Mouse (Mus musculus) hindbrain, embryonic 14.5 days (tissue): ENCODE measurements around the gene Dazap2. TPM values are rescaled to one million over a fixed set of nuclear protein-coding genes. Genes with fewer than 3 reads are reported as not detected.

Experiments used
- ATAC-seq: fragments of 200-750 bp; cut with Nextera tagmentation; 2 replicates; pipeline ENCODE4 v1.8.0; 2017; ENCODE audit warnings: moderate number of reproducible peaks, mild to moderate bottlenecking, moderate TSS enrichment, moderate library complexity; ENCODE audit not compliant: low FRiP score
- DNase-seq: peaks from one replicate; pipeline ENCODE4 v3.0.0-alpha.2; 2015; ENCODE audit warnings: low spot score
- H3K27ac ChIP-seq: fragments of 300-500 bp; sonication (generic); 2 replicates; pipeline ENCODE4 v1.5.1; 2014; ENCODE audit warnings: mild to moderate bottlenecking, moderate library complexity
- H3K27me3 ChIP-seq: fragments of 300-500 bp; sonication (generic); 2 replicates; pipeline ENCODE4 v1.6.1; 2014; ENCODE audit warnings: mild to moderate bottlenecking, low read length, mixed read lengths; ENCODE audit not compliant: control insufficient read depth, insufficient read depth
- H3K36me3 ChIP-seq: fragments of 300-500 bp; sonication (generic); replicated peaks from 2 replicates; pipeline ENCODE4 v1.6.1; 2014; ENCODE audit not compliant: control insufficient read depth, insufficient read depth
- H3K4me1 ChIP-seq: fragments of 300-500 bp; sonication (generic); replicated peaks from 2 replicates; pipeline ENCODE4 v1.6.1; 2014; ENCODE audit warnings: antibody characterized with exemption, low read length, mixed read lengths; ENCODE audit not compliant: control insufficient read depth, insufficient read depth
- H3K4me2 ChIP-seq: fragments of 300-500 bp; sonication (generic); replicated peaks from 2 replicates; pipeline ENCODE4 v1.6.1; 2014; ENCODE audit warnings: mild to moderate bottlenecking, moderate library complexity
- H3K4me3 ChIP-seq: fragments of 300-500 bp; sonication (generic); replicated peaks from 2 replicates; pipeline ENCODE4 v1.5.1; 2014; ENCODE audit warnings: mild to moderate bottlenecking, low read length
- H3K9ac ChIP-seq: fragments of 300-500 bp; sonication (generic); 2 replicates; pipeline ENCODE4 v1.6.1; 2014
- H3K9me3 ChIP-seq: fragments of 300-500 bp; sonication (generic); 2 replicates; pipeline ENCODE4 v1.6.1; 2016; ENCODE audit warnings: low read length; ENCODE audit not compliant: control insufficient read depth
- WGBS: fragments of 180-500 bp; shearing (Covaris S2); extraction: QIAGEN DNeasy Blood & Tissue Kit; methylation state at CpG from one replicate; pipeline ENCODE4 v1.1.7; 2014; 5-methylcytosine and 5-hydroxymethylcytosine counted together
- polyA plus RNA-seq: library from polyadenylated mRNA; unstranded; fragments of >200 nt; fragmentation: Nextera tagmentation; extraction: Ambion mirVana; gene quantifications from 2 replicates; pipeline ENCODE4 v1.2.1, GENCODE M21; 2014

Gene Dazap2
- polyA plus RNA-seq, result 140 and 142 TPM in 2 replicates

- WGBS, result under 1% methylated on average over 83 of the region's 99 CpGs
- Histone ChIP-seq H3K27ac (peak within 1 kb of the TSS; percentile 91), H3K9me3 (no peaks in the 10 kb centered on the region), H3K36me3 (peaks cover 33% of the 10 kb centered on the region), H3K4me1 (peaks cover 18% of the 10 kb centered on the region; the same call in 1 of the 2 replicates), H3K9ac (peak within 1 kb of the TSS; percentile 70), H3K4me2 (peak within 1 kb of the TSS; percentile 75), H3K4me3 (peak within 1 kb of the TSS; percentile 56), H3K27me3 (no peaks in the 10 kb centered on the region)
- DNase-seq (peak; percentile 94), ATAC-seq (peak; percentile 88)
Measured at GRCm38 (mm10) chr15:100614996-100615824, at the start of gene Dazap2. Gene Dazap2, plus strand, starts transcription at chr15:100615349.

GRCm38 (mm10) chr15:100566531-100566930 is 48.6 kb upstream of the Dazap2 start:
- H3K27ac ChIP-seq, result no peak overlapping the region
- 73% methylated on average over 2 of the region's 2 CpGs for WGBS
- no peak overlapping the region for H3K4me2 ChIP-seq
- H3K36me3 ChIP-seq, result no peaks in the 10 kb centered on the region
- ATAC-seq (no peak), DNase-seq (no peak)
- no peaks in the 10 kb centered on the region for H3K9me3 ChIP-seq
- no peaks in the 10 kb centered on the region for H3K4me1 ChIP-seq
- H3K9ac ChIP-seq, result no peak overlapping the region
- no peak overlapping the region for H3K4me3 ChIP-seq
- no peaks in the 10 kb centered on the region; the same call in 1 of the 2 replicates for H3K27me3 ChIP-seq

GRCm38 (mm10) chr15:100569239-100569638 is 45.9 kb upstream of the Dazap2 start:
- ATAC-seq (no peak), DNase-seq (no peak)
- Histone ChIP-seq H3K9ac (no peak overlapping the region), H3K36me3 (no peaks in the 10 kb centered on the region), H3K4me2 (no peak overlapping the region), H3K4me1 (0 out of 2 replicates have a peak, but pooled peaks cover 3% of the 10 kb centered on the region), H3K27ac (no peak overlapping the region), H3K27me3 (no peaks in the 10 kb centered on the region; the same call in 1 of the 2 replicates), H3K9me3 (no peaks in the 10 kb centered on the region), H3K4me3 (no peak overlapping the region)
- 75% methylated on average over 3 of the region's 3 CpGs for WGBS

- H3K36me3 ChIP-seq, result peaks cover 36% of the 10 kb centered on the region
- no peak overlapping the region for H3K4me2 ChIP-seq
- H3K9ac ChIP-seq, result no peak overlapping the region
- 0 out of 2 replicates have a peak, but pooled peaks cover 3% of the 10 kb centered on the region for H3K4me1 ChIP-seq
- no peak overlapping the region for H3K27ac ChIP-seq
- ATAC-seq (no peak; the same call in 1 of the 2 replicates), DNase-seq (peak; percentile 61)
- no peak overlapping the region for H3K4me3 ChIP-seq
- WGBS, result 54% methylated on average over 6 of the region's 6 CpGs
- no peaks in the 10 kb centered on the region for H3K27me3 ChIP-seq
- no peaks in the 10 kb centered on the region for H3K9me3 ChIP-seq
Measured at GRCm38 (mm10) chr15:100573946-100574345, 41.2 kb upstream of the Dazap2 start.

- Histone ChIP-seq H3K36me3 (peaks cover 40% of the 10 kb centered on the region), H3K9me3 (no peaks in the 10 kb centered on the region), H3K9ac (no peak overlapping the region), H3K4me2 (no peak overlapping the region), H3K27me3 (no peaks in the 10 kb centered on the region), H3K27ac (no peak overlapping the region), H3K4me3 (no peak overlapping the region), H3K4me1 (0 out of 2 replicates have a peak, but pooled peaks cover 3% of the 10 kb centered on the region)
- ATAC-seq, result no peak
- 83% methylated on average over 2 of the region's 2 CpGs for WGBS
- no peak for DNase-seq
Measured at GRCm38 (mm10) chr15:100574378-100574777, 40.8 kb upstream of the Dazap2 start.

- 0 out of 2 replicates have a peak, but pooled peaks cover 3% of the 10 kb centered on the region for H3K4me1 ChIP-seq
- H3K36me3 ChIP-seq, result peaks cover 50% of the 10 kb centered on the region
- H3K4me2 ChIP-seq, result no peak overlapping the region
- no peak for ATAC-seq
- no peak overlapping the region for H3K27ac ChIP-seq
- H3K4me3 ChIP-seq, result no peak overlapping the region
- DNase-seq, result no peak
- H3K9ac ChIP-seq, result no peak overlapping the region
- no peaks in the 10 kb centered on the region for H3K27me3 ChIP-seq
- no peaks in the 10 kb centered on the region for H3K9me3 ChIP-seq
- WGBS, result 88% methylated on average over 12 of the region's 12 CpGs
Measured at GRCm38 (mm10) chr15:100575366-100575765, 39.8 kb upstream of the Dazap2 start.

GRCm38 (mm10) chr15:100576392-100576791 is 38.8 kb upstream of the Dazap2 start:
- H3K36me3 ChIP-seq, result peaks cover 59% of the 10 kb centered on the region
- no peak overlapping the region for H3K4me2 ChIP-seq
- no peaks in the 10 kb centered on the region for H3K9me3 ChIP-seq
- no peak overlapping the region for H3K9ac ChIP-seq
- no peak overlapping the region for H3K4me3 ChIP-seq
- DNase-seq, result no peak
- H3K27me3 ChIP-seq, result no peaks in the 10 kb centered on the region
- WGBS, result 90% methylated on average over 6 of the region's 6 CpGs
- H3K4me1 ChIP-seq, result 0 out of 2 replicates have a peak, but pooled peaks cover 3% of the 10 kb centered on the region
- H3K27ac ChIP-seq, result no peak overlapping the region
- no peak for ATAC-seq

- H3K9me3 ChIP-seq, result no peaks in the 10 kb centered on the region
- H3K4me1 ChIP-seq, result 0 out of 2 replicates have a peak, but pooled peaks cover 3% of the 10 kb centered on the region
- DNase-seq, result no peak
- no peak overlapping the region for H3K9ac ChIP-seq
- H3K27ac ChIP-seq, result no peak overlapping the region
- no peak overlapping the region for H3K4me2 ChIP-seq
- H3K27me3 ChIP-seq, result no peaks in the 10 kb centered on the region
- WGBS, result 75% methylated on average over 6 of the region's 6 CpGs
- no peak overlapping the region for H3K4me3 ChIP-seq
- H3K36me3 ChIP-seq, result peaks cover 61% of the 10 kb centered on the region
- no peak for ATAC-seq
Measured at GRCm38 (mm10) chr15:100576810-100577209, 38.3 kb upstream of the Dazap2 start.

- no peak for ATAC-seq
- H3K4me1 ChIP-seq, result 0 out of 2 replicates have a peak, but pooled peaks cover 3% of the 10 kb centered on the region
- peaks cover 72% of the 10 kb centered on the region for H3K36me3 ChIP-seq
- H3K4me2 ChIP-seq, result no peak overlapping the region
- 88% methylated on average over 16 of the region's 16 CpGs for WGBS
- DNase-seq, result no peak
- no peaks in the 10 kb centered on the region for H3K9me3 ChIP-seq
- no peaks in the 10 kb centered on the region for H3K27me3 ChIP-seq
- no peak overlapping the region for H3K4me3 ChIP-seq
- H3K9ac ChIP-seq, result no peak overlapping the region
- H3K27ac ChIP-seq, result no peak overlapping the region
Measured at GRCm38 (mm10) chr15:100577972-100578371, 37.2 kb upstream of the Dazap2 start.
